Mouse (Mus musculus): Measurements from ENCODE around the gene Kif4. TPM values are rescaled to one million over a fixed set of nuclear protein-coding genes. Genes with fewer than 3 reads are reported as not detected.

The Kif4 gene
- total RNA-seq, 2 experiments from 2014 or later: 0.97 to 1.1 TPM

Other genes with a start within 250 kb of the Kif4 start
- not detected for gene Otud6a, start 196.7 kb upstream of the Kif4 start, total RNA-seq (2021)
- not detected for gene Awat2, start 183.0 kb upstream of the Kif4 start, total RNA-seq (2021)
- gene Igbp1, start 131.4 kb upstream of the Kif4 start, total RNA-seq (2021): 10 to 100 TPM; 32.6 to 35.0 TPM
- under 1 TPM; 0.08 to 0.18 TPM for gene Dgat2l6, start 100.9 kb upstream of the Kif4 start, total RNA-seq (2021)
- gene Awat1, start 53.5 kb upstream of the Kif4 start, total RNA-seq (2021): not detected
- not detected for gene P2ry4, start 30.9 kb upstream of the Kif4 start, total RNA-seq (2021)
- gene Arr3, start 20.2 kb upstream of the Kif4 start, total RNA-seq (2021): under 1 TPM; 0.26 to 0.32 TPM
- 10 to 100 TPM; 37.8 to 42.1 TPM for gene Pdzd11, start 831 bp downstream of the Kif4 start, total RNA-seq (2021)
- 10 to 100 TPM in 1 of 2 experiments, 1 to 10 TPM in 1; 8.0 to 11.5 TPM for gene Gdpd2, start 104.1 kb downstream of the Kif4 start, total RNA-seq (2021)
- gene Dlg3, start 142.0 kb downstream of the Kif4 start, total RNA-seq (2021): 100 to 1,000 TPM; 153 to 158 TPM